Mouse (Mus musculus) embryonic facial prominence, embryonic 11.5 days (tissue): ENCODE measurements around the gene Fras1. TPM values are rescaled to one million over a fixed set of nuclear protein-coding genes. Genes with fewer than 3 reads are reported as not detected.
A peak's percentile ranks its signal among the peaks of the same experiment; 100 is the strongest.

ENCODE experiments used
- ATAC-seq: fragments of 200-750 bp; cut with Nextera tagmentation; replicated peaks from 2 replicates; pipeline ENCODE4 v1.8.0; 2017; ENCODE audit warnings: low read depth; ENCODE audit not compliant: insufficient number of reproducible peaks, low FRiP score, low TSS enrichment
- DNase-seq: peaks from one replicate; pipeline ENCODE4 v3.0.0-alpha.2; 2015; ENCODE audit warnings: low spot score
- H3K27ac ChIP-seq: fragments of 300-500 bp; sonication (generic); replicated peaks from 2 replicates; pipeline ENCODE4 v1.5.1; 2014; ENCODE audit warnings: mild to moderate bottlenecking, low read depth, low read length, control low read depth
- H3K27me3 ChIP-seq: fragments of 300-500 bp; sonication (generic); 2 replicates; pipeline ENCODE4 v1.6.1; 2014; ENCODE audit warnings: mild to moderate bottlenecking, low read length, moderate library complexity, mixed read lengths; ENCODE audit not compliant: control insufficient read depth, insufficient read depth
- H3K36me3 ChIP-seq: fragments of 300-500 bp; sonication (generic); replicated peaks from 2 replicates; pipeline ENCODE4 v1.6.1; 2014; ENCODE audit warnings: low read depth, mild to moderate bottlenecking, low read length, moderate library complexity, mixed read lengths; ENCODE audit not compliant: control insufficient read depth, insufficient read depth
- H3K4me1 ChIP-seq: fragments of 300-500 bp; sonication (generic); 2 replicates; pipeline ENCODE4 v1.6.1; 2014; ENCODE audit warnings: low read length, mixed read lengths; ENCODE audit not compliant: control insufficient read depth, insufficient read depth
- H3K4me2 ChIP-seq: fragments of 300-500 bp; sonication (generic); 2 replicates; pipeline ENCODE4 v1.6.1; 2014; ENCODE audit warnings: low read depth, mild to moderate bottlenecking, control low read depth, low read length, moderate library complexity
- H3K4me3 ChIP-seq: fragments of 300-500 bp; sonication (generic); 2 replicates; pipeline ENCODE4 v1.5.1; 2014; ENCODE audit warnings: low read depth, low read length, control low read depth
- H3K9ac ChIP-seq: fragments of 300-500 bp; sonication (generic); replicated peaks from 2 replicates; pipeline ENCODE4 v1.6.1; 2014; ENCODE audit warnings: mild to moderate bottlenecking, control low read depth, low read length
- H3K9me3 ChIP-seq: fragments of 300-500 bp; sonication (generic); replicated peaks from 2 replicates; pipeline ENCODE4 v1.6.1; 2016; ENCODE audit warnings: mild to moderate bottlenecking, low read length, inconsistent platforms, mixed read lengths; ENCODE audit not compliant: control insufficient read depth
- WGBS: fragments of 180-500 bp; shearing (Covaris S2); extraction: QIAGEN DNeasy Blood & Tissue Kit; methylation state at CpG from one replicate; pipeline ENCODE4 v1.1.7; 2014; 5-methylcytosine and 5-hydroxymethylcytosine counted together
- polyA plus RNA-seq: library from polyadenylated mRNA; unstranded; fragments of >200 nt; fragmentation: Nextera tagmentation; extraction: Ambion mirVana; gene quantifications from 2 replicates; pipeline ENCODE4 v1.2.1, GENCODE M21; 2014

Gene Fras1
- polyA plus RNA-seq, 1 experiment from 2014 or later, result 15.3 TPM

DNA sequence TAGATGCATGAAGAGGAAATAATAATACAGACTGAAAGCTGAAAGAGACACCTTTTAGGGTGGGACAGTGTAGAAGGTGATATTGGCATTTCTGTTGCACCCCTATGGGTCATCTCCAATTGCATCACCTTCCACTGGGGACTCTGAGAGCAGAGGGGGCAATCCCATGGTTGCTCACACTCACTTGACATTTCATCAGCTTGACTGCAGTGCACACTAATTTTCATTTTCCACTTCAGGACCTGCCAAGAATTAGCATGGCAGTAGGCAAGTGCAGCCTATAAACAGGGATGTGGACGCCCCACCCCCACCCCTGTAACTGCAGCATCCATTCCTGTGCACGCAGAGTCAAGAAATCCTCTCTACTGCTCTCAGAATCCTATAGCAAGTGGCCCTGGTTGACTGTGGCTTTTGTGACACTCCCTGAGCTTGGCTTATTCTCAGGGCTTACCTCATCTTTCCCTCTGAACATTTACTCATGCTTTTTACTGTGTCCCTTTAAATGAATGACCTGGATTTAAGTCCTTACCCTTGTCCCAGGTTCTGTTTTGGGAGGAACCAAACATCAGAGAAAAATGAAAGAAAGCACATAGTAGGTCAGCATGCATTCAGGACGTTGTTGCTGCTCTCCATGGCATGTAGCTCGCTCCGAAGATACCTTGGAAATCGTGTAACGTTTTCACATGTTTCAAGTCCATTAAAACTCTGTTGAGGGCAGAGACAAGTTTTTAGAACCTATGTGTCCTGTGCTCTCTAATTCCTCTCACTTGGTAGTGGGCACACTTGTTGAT, 120.9 kb downstream of the Fras1 start:
- Histone ChIP-seq H3K4me3 (no peak overlapping the region), H3K27me3 (no peaks in the 10 kb centered on the region), H3K27ac (no peak overlapping the region), H3K4me1 (no peaks in the 10 kb centered on the region), H3K9me3 (no peaks in the 10 kb centered on the region), H3K36me3 (no peaks in the 10 kb centered on the region), H3K4me2 (no peak overlapping the region), H3K9ac (no peak overlapping the region)
- WGBS, result 92% methylated on average over 7 of the region's 7 CpGs
- DNase-seq (no peak), ATAC-seq (no peak)

DNA sequence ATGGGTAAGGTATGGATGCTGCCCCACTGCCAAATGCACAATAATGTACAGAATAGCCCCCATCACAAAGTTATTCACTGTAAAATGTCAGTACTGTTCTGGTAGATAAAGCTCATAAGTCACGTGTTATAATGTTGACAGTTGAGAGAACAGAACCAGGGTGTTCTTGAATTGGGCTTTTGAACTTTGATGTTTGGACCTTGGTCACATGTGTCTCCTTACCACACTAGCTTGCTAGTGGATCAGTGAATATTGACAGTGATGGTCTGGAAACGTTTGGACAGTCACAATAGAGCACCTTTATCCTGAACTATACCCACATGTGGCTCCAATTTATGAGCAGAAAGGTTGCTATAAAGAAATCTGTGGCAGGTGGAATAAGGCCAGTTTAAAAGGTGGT, 124.3 kb downstream of the Fras1 start:
- 52% methylated on average over 2 of the region's 2 CpGs for WGBS
- no peaks in the 10 kb centered on the region for H3K27me3 ChIP-seq
- no peak for ATAC-seq
- no peak for DNase-seq
- H3K9ac ChIP-seq, result no peak overlapping the region
- H3K4me1 ChIP-seq, result no peaks in the 10 kb centered on the region
- H3K4me3 ChIP-seq, result no peak overlapping the region
- no peak overlapping the region for H3K27ac ChIP-seq
- no peak overlapping the region for H3K4me2 ChIP-seq
- H3K36me3 ChIP-seq, result no peaks in the 10 kb centered on the region
- H3K9me3 ChIP-seq, result no peaks in the 10 kb centered on the region

DNA sequence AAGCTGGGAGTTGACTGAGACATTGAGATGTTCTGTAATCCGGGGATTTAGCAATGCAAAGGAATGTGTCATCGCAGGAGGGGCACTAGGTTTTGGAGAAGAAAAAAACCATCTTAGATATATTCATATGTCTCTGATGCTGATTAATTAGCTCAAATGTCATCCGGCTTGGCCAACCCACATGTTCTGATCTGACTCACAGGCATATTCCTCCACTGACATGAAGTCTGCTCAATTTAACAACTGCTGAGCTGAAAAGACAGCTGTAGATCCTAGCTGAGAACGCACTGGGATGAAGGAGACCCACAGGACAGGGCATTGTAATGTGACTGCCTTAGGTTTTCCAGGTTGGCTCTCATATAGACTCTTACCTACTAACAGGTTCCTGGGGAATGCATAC, 128.0 kb downstream of the Fras1 start:
- DNase-seq (no peak), ATAC-seq (no peak)
- H3K4me3 ChIP-seq, result no peak overlapping the region
- no peaks in the 10 kb centered on the region for H3K4me1 ChIP-seq
- no peaks in the 10 kb centered on the region for H3K36me3 ChIP-seq
- H3K9ac ChIP-seq, result no peak overlapping the region
- H3K9me3 ChIP-seq, result no peaks in the 10 kb centered on the region
- no peaks in the 10 kb centered on the region for H3K27me3 ChIP-seq
- 80% methylated on average over 4 of the region's 4 CpGs for WGBS
- H3K4me2 ChIP-seq, result no peak overlapping the region
- no peak overlapping the region for H3K27ac ChIP-seq

DNA sequence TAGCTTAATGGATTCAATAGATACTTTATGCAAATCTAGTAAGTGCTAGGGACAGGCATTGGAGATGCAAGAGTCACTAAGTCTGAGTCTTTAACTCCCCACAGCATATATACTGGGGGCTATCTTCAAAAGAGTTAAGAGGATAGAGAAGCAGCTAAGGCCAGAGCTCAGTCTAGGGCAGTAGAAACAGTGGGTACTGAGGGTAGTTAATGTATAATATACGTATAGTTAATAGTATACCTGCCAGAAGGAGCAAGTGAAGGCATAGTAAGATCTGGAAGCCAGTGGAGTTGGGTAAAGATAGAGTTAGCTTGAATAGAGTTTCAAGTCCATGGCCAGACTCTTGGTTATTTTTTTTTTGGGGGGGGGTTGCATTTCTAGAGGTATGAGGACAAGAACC, 128.6 kb downstream of the Fras1 start:
- Histone ChIP-seq H3K27me3 (no peaks in the 10 kb centered on the region), H3K9ac (no peak overlapping the region), H3K4me2 (no peak overlapping the region), H3K9me3 (no peaks in the 10 kb centered on the region), H3K27ac (no peak overlapping the region), H3K4me3 (no peak overlapping the region), H3K4me1 (no peaks in the 10 kb centered on the region), H3K36me3 (no peaks in the 10 kb centered on the region)
- DNase-seq (no peak), ATAC-seq (no peak)
- WGBS, result 86% methylated on average over 1 of the region's 1 CpGs

DNA sequence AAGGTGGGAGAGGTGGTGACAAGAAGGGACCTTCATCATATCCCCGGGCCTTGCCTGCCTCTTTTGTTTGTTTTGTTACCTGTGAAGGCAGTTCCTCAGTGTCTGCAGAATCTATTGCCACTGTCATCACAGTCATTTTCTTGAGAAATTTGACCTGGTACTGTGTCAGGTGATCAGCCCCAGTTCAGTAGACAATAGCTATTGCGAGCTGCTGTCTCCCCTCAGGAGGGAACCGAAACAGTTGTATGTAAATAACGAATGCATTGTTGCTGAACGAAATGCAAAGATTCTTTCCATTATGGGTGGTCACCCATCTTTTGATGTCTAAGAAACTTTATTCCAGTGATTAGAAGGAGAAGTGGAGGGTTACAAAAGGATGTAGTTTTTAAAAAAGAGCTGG, 137.2 kb downstream of the Fras1 start:
- H3K4me1 ChIP-seq, result no peaks in the 10 kb centered on the region
- no peak overlapping the region for H3K4me3 ChIP-seq
- WGBS, result 79% methylated on average over 5 of the region's 5 CpGs
- DNase-seq, result no peak
- H3K27me3 ChIP-seq, result no peaks in the 10 kb centered on the region
- H3K36me3 ChIP-seq, result no peaks in the 10 kb centered on the region
- no peaks in the 10 kb centered on the region for H3K9me3 ChIP-seq
- no peak overlapping the region for H3K9ac ChIP-seq
- no peak for ATAC-seq
- H3K4me2 ChIP-seq, result no peak overlapping the region
- H3K27ac ChIP-seq, result no peak overlapping the region

DNA sequence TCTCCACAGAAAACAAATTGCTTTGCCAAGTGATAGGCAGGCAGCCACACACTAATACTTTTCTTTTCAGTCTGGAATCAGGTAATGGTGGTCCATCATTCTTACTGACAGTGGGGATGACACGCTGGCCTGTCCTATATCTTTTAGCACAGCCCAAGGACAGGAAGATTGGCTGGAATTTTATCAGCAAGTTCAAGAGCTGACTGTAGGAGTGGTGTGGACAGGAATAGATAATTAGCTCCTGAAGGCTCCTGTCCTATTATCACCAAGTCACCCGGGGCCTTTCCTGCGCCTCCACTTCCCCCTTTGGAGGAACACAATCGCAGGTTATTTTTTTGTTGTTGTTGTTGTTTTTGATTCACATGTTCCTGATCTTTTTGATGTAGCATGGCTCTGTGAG, 139.6 kb downstream of the Fras1 start:
- H3K4me1 ChIP-seq, result no peaks in the 10 kb centered on the region
- H3K27ac ChIP-seq, result no peak overlapping the region
- H3K27me3 ChIP-seq, result no peaks in the 10 kb centered on the region
- H3K4me2 ChIP-seq, result no peak overlapping the region
- DNase-seq (no peak), ATAC-seq (no peak)
- H3K36me3 ChIP-seq, result no peaks in the 10 kb centered on the region
- no peaks in the 10 kb centered on the region for H3K9me3 ChIP-seq
- 88% methylated on average over 4 of the region's 4 CpGs for WGBS
- H3K4me3 ChIP-seq, result no peak overlapping the region
- no peak overlapping the region for H3K9ac ChIP-seq

DNA sequence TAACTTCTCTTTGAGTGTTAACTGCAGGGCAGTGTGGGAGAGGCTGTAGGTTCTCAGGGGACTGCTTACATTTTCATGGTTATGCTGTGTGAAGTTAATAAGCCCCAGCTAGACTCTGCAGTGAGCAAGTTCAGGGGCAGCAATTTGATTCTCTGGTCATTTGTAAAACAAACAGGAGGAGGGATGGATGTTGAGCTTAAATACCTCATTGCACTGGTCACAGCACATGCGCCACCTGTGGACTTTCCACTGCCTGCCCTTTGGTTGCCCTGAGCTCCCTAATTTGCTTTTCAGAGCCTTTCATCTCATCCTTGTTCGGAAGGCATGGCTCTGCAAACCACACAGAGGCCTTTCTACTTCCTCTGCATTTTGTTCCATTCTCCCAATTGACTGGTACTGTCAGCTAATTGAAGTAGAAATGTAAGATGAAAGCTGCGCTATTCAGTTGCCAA, 142.1 kb downstream of the Fras1 start:
- Histone ChIP-seq H3K27ac (no peak overlapping the region), H3K9me3 (no peaks in the 10 kb centered on the region), H3K4me2 (no peak overlapping the region), H3K27me3 (no peaks in the 10 kb centered on the region), H3K9ac (no peak overlapping the region), H3K4me3 (no peak overlapping the region), H3K4me1 (no peaks in the 10 kb centered on the region), H3K36me3 (no peaks in the 10 kb centered on the region)
- DNase-seq (peak; percentile 41), ATAC-seq (no peak)
- WGBS, result 50% methylated on average over 3 of the region's 3 CpGs

DNA sequence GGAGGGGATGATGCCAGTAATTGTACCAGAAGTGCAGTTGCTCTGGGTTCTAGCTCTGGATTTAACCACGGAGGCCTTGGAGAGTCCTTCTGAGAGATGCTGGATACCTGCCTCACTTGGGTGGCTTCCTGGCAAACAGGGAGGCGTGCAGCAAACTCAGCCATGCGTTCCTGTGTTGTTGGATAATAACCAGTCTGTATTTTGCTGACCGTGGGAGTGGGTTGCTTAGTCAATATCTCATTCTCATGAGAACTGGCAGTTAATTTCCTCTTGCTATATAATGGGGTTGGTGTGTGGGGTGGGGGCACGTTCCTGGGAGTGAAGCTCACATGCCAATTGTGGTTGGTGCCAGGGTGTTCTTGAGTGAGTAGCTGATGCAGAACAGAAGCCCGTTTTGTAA, 142.6 kb downstream of the Fras1 start:
- Histone ChIP-seq H3K4me1 (no peaks in the 10 kb centered on the region), H3K36me3 (no peaks in the 10 kb centered on the region), H3K4me3 (no peak overlapping the region), H3K9me3 (no peaks in the 10 kb centered on the region), H3K4me2 (no peak overlapping the region), H3K27me3 (no peaks in the 10 kb centered on the region), H3K27ac (no peak overlapping the region), H3K9ac (no peak overlapping the region)
- DNase-seq, result no peak
- WGBS, result 71% methylated on average over 6 of the region's 6 CpGs
- no peak for ATAC-seq
